Mouse (Mus musculus): ENCODE results near the gene Nos1ap. TPM values are rescaled to one million over a fixed set of nuclear protein-coding genes. Genes with fewer than 3 reads are reported as not detected.

Nos1ap gene
- polyA plus RNA-seq, 1 experiment = 20.0 TPM

GRCm38 (mm10) chr1:170394641-170395040 lies 195.0 kb downstream of the Nos1ap start:
- Histone ChIP-seq H3K27ac (ENCODE audit: insufficient read depth, low read depth, low read length) (no peak overlapping the region), H3K27me3 (replicated peaks; ENCODE audit: control insufficient read depth, insufficient read depth, low read length) (no peaks in the 10 kb centered on the region), H3K36me3 (ENCODE audit: control insufficient read depth, insufficient read depth, low read length) (no peaks in the 10 kb centered on the region), H3K4me3 (ENCODE audit: insufficient read depth, low read depth, low read length) (no peak overlapping the region), H3K4me1 (ENCODE audit: control insufficient read depth, insufficient read depth, low read length) (peaks cover 7% of the 10 kb centered on the region; the same call in 1 of the 2 replicates)
- no peak for DNase-seq
- WGBS = 69% methylated on average over 1 of the region's 1 CpGs
- no peak for TF ChIP-seq POLR2A (IDR thresholded peaks at IDR 0.05; ENCODE audit: low read depth, low read length)
- no peak for TF ChIP-seq CTCF (conservative IDR thresholded peaks at IDR 0.05; ENCODE audit: insufficient read depth, insufficient read length, low read depth, low read length)

GRCm38 (mm10) chr1:170392771-170393728 lies 196.6 kb downstream of the Nos1ap start:
- Histone ChIP-seq H3K36me3 (ENCODE audit: control insufficient read depth, insufficient read depth, low read length) (no peaks in the 10 kb centered on the region), H3K27me3 (replicated peaks; ENCODE audit: control insufficient read depth, insufficient read depth, low read length) (no peaks in the 10 kb centered on the region), H3K4me1 (ENCODE audit: control insufficient read depth, insufficient read depth, low read length) (peaks cover 7% of the 10 kb centered on the region; the same call in 1 of the 2 replicates), H3K27ac (ENCODE audit: insufficient read depth, low read depth, low read length) (peak overlapping the region; percentile 60), H3K4me3 (ENCODE audit: insufficient read depth, low read depth, low read length) (no peak overlapping the region)
- 40% methylated on average over 14 of the region's 14 CpGs for WGBS
- DNase-seq = peak; percentile 94
- no peak for TF ChIP-seq CTCF (conservative IDR thresholded peaks at IDR 0.05; ENCODE audit: insufficient read depth, insufficient read length, low read depth, low read length)
- TF ChIP-seq POLR2A (IDR thresholded peaks at IDR 0.05; ENCODE audit: low read depth, low read length) = no peak

- TF ChIP-seq POLR2A (IDR thresholded peaks at IDR 0.05; ENCODE audit: low read depth, low read length) (no peak), CTCF (conservative IDR thresholded peaks at IDR 0.05; ENCODE audit: insufficient read depth, insufficient read length, low read depth, low read length) (no peak)
- H3K27me3 ChIP-seq (replicated peaks; ENCODE audit: control insufficient read depth, insufficient read depth, low read length) = no peaks in the 10 kb centered on the region
- no peaks in the 10 kb centered on the region for H3K36me3 ChIP-seq (ENCODE audit: control insufficient read depth, insufficient read depth, low read length)
- peak; percentile 54 for DNase-seq
- WGBS = 28% methylated on average over 12 of the region's 12 CpGs
- no peak overlapping the region for H3K27ac ChIP-seq (ENCODE audit: insufficient read depth, low read depth, low read length)
- no peak overlapping the region for H3K4me3 ChIP-seq (ENCODE audit: insufficient read depth, low read depth, low read length)
- no peaks in the 10 kb centered on the region; the same call in 1 of the 2 replicates for H3K4me1 ChIP-seq (ENCODE audit: control insufficient read depth, insufficient read depth, low read length)
These were observed 202.3 kb downstream of the Nos1ap start for GRCm38 (mm10) chr1:170387180-170387912.

GRCm38 (mm10) chr1:170385416-170385815 lies 204.2 kb downstream of the Nos1ap start:
- H3K27ac ChIP-seq (ENCODE audit: insufficient read depth, low read depth, low read length) = no peak overlapping the region
- no peak for DNase-seq
- H3K27me3 ChIP-seq (replicated peaks; ENCODE audit: control insufficient read depth, insufficient read depth, low read length) = no peaks in the 10 kb centered on the region
- WGBS = 90% methylated on average over 10 of the region's 10 CpGs
- no peak overlapping the region for H3K4me3 ChIP-seq (ENCODE audit: insufficient read depth, low read depth, low read length)
- H3K36me3 ChIP-seq (ENCODE audit: control insufficient read depth, insufficient read depth, low read length) = no peaks in the 10 kb centered on the region
- TF ChIP-seq CTCF (conservative IDR thresholded peaks at IDR 0.05; ENCODE audit: insufficient read depth, insufficient read length, low read depth, low read length) (no peak), POLR2A (IDR thresholded peaks at IDR 0.05; ENCODE audit: low read depth, low read length) (no peak)
- no peaks in the 10 kb centered on the region; the same call in 1 of the 2 replicates for H3K4me1 ChIP-seq (ENCODE audit: control insufficient read depth, insufficient read depth, low read length)

- DNase-seq = no peak
- Histone ChIP-seq H3K27me3 (replicated peaks; ENCODE audit: control insufficient read depth, insufficient read depth, low read length) (no peaks in the 10 kb centered on the region), H3K27ac (ENCODE audit: insufficient read depth, low read depth, low read length) (no peak overlapping the region), H3K4me1 (ENCODE audit: control insufficient read depth, insufficient read depth, low read length) (no peaks in the 10 kb centered on the region; the same call in 1 of the 2 replicates), H3K4me3 (ENCODE audit: insufficient read depth, low read depth, low read length) (no peak overlapping the region), H3K36me3 (ENCODE audit: control insufficient read depth, insufficient read depth, low read length) (no peaks in the 10 kb centered on the region; the same call in 1 of the 2 replicates)
- TF ChIP-seq CTCF (conservative IDR thresholded peaks at IDR 0.05; ENCODE audit: insufficient read depth, insufficient read length, low read depth, low read length) (no peak), POLR2A (IDR thresholded peaks at IDR 0.05; ENCODE audit: low read depth, low read length) (no peak)
- WGBS = 91% methylated on average over 7 of the region's 7 CpGs
These were observed 206.1 kb downstream of the Nos1ap start for GRCm38 (mm10) chr1:170383530-170383929.

- DNase-seq = peak; percentile 54
- 56% methylated on average over 3 of the region's 3 CpGs for WGBS
- Histone ChIP-seq H3K27me3 (replicated peaks; ENCODE audit: control insufficient read depth, insufficient read depth, low read length) (no peaks in the 10 kb centered on the region), H3K27ac (ENCODE audit: insufficient read depth, low read depth, low read length) (no peak overlapping the region), H3K4me3 (ENCODE audit: insufficient read depth, low read depth, low read length) (no peak overlapping the region), H3K4me1 (ENCODE audit: control insufficient read depth, insufficient read depth, low read length) (no peaks in the 10 kb centered on the region), H3K36me3 (ENCODE audit: control insufficient read depth, insufficient read depth, low read length) (no peaks in the 10 kb centered on the region; the same call in 1 of the 2 replicates)
- no peak for TF ChIP-seq CTCF (conservative IDR thresholded peaks at IDR 0.05; ENCODE audit: insufficient read depth, insufficient read length, low read depth, low read length)
- TF ChIP-seq POLR2A (IDR thresholded peaks at IDR 0.05; ENCODE audit: low read depth, low read length) = no peak
These were observed 208.2 kb downstream of the Nos1ap start for GRCm38 (mm10) chr1:170381457-170381856.
